Mouse (Mus musculus): ENCODE measurements around the gene Gm13694. TPM values are rescaled to one million over a fixed set of nuclear protein-coding genes. Genes with fewer than 3 reads are reported as not detected.
"Not testable (repeated sequence)": the region's sequence is repeated elsewhere in the genome, so short reads cannot be mapped to it uniquely, and the experiment has no call there.

Gene Gm13694
- polyA plus RNA-seq, 1 experiment from 2014 or later: not detected

- not testable (repeated sequence) for H3K36me3 ChIP-seq; H3K27ac ChIP-seq (replicated peaks); H3K4me2 ChIP-seq (replicated peaks); H3K27me3 ChIP-seq; H3K9ac ChIP-seq (replicated peaks); H3K4me1 ChIP-seq; H3K9me3 ChIP-seq; ATAC-seq (ENCODE audit: low FRiP score, low read depth); H3K4me3 ChIP-seq
- WGBS: 94% methylated on average over 2 of the region's 3 CpGs
Measured at GRCm38 (mm10) chr2:83994526-83994925, 15.8 kb downstream of the Gm13694 start.

- ATAC-seq (ENCODE audit: low FRiP score, low read depth): no peak
- Histone ChIP-seq H3K27me3 (no peaks in the 10 kb centered on the region), H3K9ac (replicated peaks) (no peak overlapping the region), H3K4me1 (no peaks in the 10 kb centered on the region), H3K9me3 (no peaks in the 10 kb centered on the region), H3K27ac (replicated peaks) (no peak overlapping the region), H3K36me3 (no peaks in the 10 kb centered on the region), H3K4me3 (no peak overlapping the region), H3K4me2 (replicated peaks) (no peak overlapping the region)
- WGBS: 79% methylated on average over 1 of the region's 1 CpGs
Measured at GRCm38 (mm10) chr2:84008913-84009312, 30.2 kb downstream of the Gm13694 start.

GRCm38 (mm10) chr2:84009818-84010217 is 31.1 kb downstream of the Gm13694 start:
- no peak for ATAC-seq (ENCODE audit: low FRiP score, low read depth)
- no peak overlapping the region for H3K27ac ChIP-seq (replicated peaks)
- 81% methylated on average over 3 of the region's 3 CpGs for WGBS
- H3K36me3 ChIP-seq: no peaks in the 10 kb centered on the region
- H3K4me1 ChIP-seq: no peaks in the 10 kb centered on the region
- no peak overlapping the region for H3K4me3 ChIP-seq
- H3K4me2 ChIP-seq (replicated peaks): no peak overlapping the region
- H3K9ac ChIP-seq (replicated peaks): no peak overlapping the region
- no peaks in the 10 kb centered on the region for H3K9me3 ChIP-seq
- no peaks in the 10 kb centered on the region for H3K27me3 ChIP-seq

GRCm38 (mm10) chr2:84014572-84014971 is 35.8 kb downstream of the Gm13694 start:
- 81% methylated on average over 6 of the region's 6 CpGs for WGBS
- no peak for ATAC-seq (ENCODE audit: low FRiP score, low read depth)
- no peak overlapping the region for H3K4me3 ChIP-seq
- H3K27me3 ChIP-seq: no peaks in the 10 kb centered on the region
- H3K9me3 ChIP-seq: no peaks in the 10 kb centered on the region
- no peak overlapping the region for H3K4me2 ChIP-seq (replicated peaks)
- no peak overlapping the region for H3K9ac ChIP-seq (replicated peaks)
- H3K27ac ChIP-seq (replicated peaks): no peak overlapping the region
- H3K36me3 ChIP-seq: no peaks in the 10 kb centered on the region
- no peaks in the 10 kb centered on the region for H3K4me1 ChIP-seq

- H3K27me3 ChIP-seq; H3K4me1 ChIP-seq; H3K4me3 ChIP-seq; H3K9me3 ChIP-seq; H3K4me2 ChIP-seq (replicated peaks); H3K36me3 ChIP-seq; H3K27ac ChIP-seq (replicated peaks); ATAC-seq (ENCODE audit: low FRiP score, low read depth); H3K9ac ChIP-seq (replicated peaks): not testable (repeated sequence)
- WGBS: 82% methylated on average over 5 of the region's 5 CpGs
Measured at GRCm38 (mm10) chr2:84016291-84016690, 37.6 kb downstream of the Gm13694 start.

GRCm38 (mm10) chr2:84018330-84018729 is 39.6 kb downstream of the Gm13694 start:
- Histone ChIP-seq H3K27ac (replicated peaks) (no peak overlapping the region), H3K36me3 (no peaks in the 10 kb centered on the region), H3K9ac (replicated peaks) (no peak overlapping the region), H3K9me3 (no peaks in the 10 kb centered on the region), H3K27me3 (no peaks in the 10 kb centered on the region), H3K4me2 (replicated peaks) (no peak overlapping the region), H3K4me3 (no peak overlapping the region), H3K4me1 (no peaks in the 10 kb centered on the region)
- ATAC-seq (ENCODE audit: low FRiP score, low read depth): no peak
- WGBS: 83% methylated on average over 3 of the region's 3 CpGs

GRCm38 (mm10) chr2:84019519-84020305 is 41.0 kb downstream of the Gm13694 start:
- Histone ChIP-seq H3K9me3 (no peaks in the 10 kb centered on the region), H3K9ac (replicated peaks) (no peak overlapping the region), H3K4me1 (no peaks in the 10 kb centered on the region), H3K27ac (replicated peaks) (no peak overlapping the region), H3K27me3 (no peaks in the 10 kb centered on the region), H3K36me3 (no peaks in the 10 kb centered on the region), H3K4me2 (replicated peaks) (no peak overlapping the region), H3K4me3 (no peak overlapping the region)
- ATAC-seq (ENCODE audit: low FRiP score, low read depth): no peak
- WGBS: 74% methylated on average over 8 of the region's 8 CpGs

GRCm38 (mm10) chr2:84021930-84022329 is 43.2 kb downstream of the Gm13694 start:
- H3K36me3 ChIP-seq: no peaks in the 10 kb centered on the region
- no peak for ATAC-seq (ENCODE audit: low FRiP score, low read depth)
- WGBS: 87% methylated on average over 2 of the region's 2 CpGs

GRCm38 (mm10) chr2:84022905-84023304 is 44.2 kb downstream of the Gm13694 start:
- ATAC-seq (ENCODE audit: low FRiP score, low read depth): no peak
- Histone ChIP-seq H3K4me1 (peaks cover 4% of the 10 kb centered on the region; the same call in 1 of the 2 replicates), H3K4me2 (replicated peaks) (no peak overlapping the region), H3K4me3 (no peak overlapping the region), H3K9me3 (no peaks in the 10 kb centered on the region), H3K27ac (replicated peaks) (no peak overlapping the region), H3K36me3 (no peaks in the 10 kb centered on the region), H3K9ac (replicated peaks) (no peak overlapping the region), H3K27me3 (no peaks in the 10 kb centered on the region)
- WGBS: 93% methylated on average over 2 of the region's 2 CpGs

More at GRCm38 (mm10) chr2:84021930-84022329, 43.2 kb downstream of the Gm13694 start:
- Histone ChIP-seq H3K4me3 (no peak overlapping the region), H3K4me2 (replicated peaks) (no peak overlapping the region), H3K4me1 (peaks cover 4% of the 10 kb centered on the region; the same call in 1 of the 2 replicates), H3K27me3 (no peaks in the 10 kb centered on the region), H3K9me3 (no peaks in the 10 kb centered on the region), H3K27ac (replicated peaks) (no peak overlapping the region), H3K9ac (replicated peaks) (no peak overlapping the region)

- Histone ChIP-seq H3K27ac (replicated peaks) (no peak overlapping the region), H3K4me2 (replicated peaks) (no peak overlapping the region), H3K9ac (replicated peaks) (no peak overlapping the region), H3K4me3 (no peak overlapping the region), H3K4me1 (peaks cover 4% of the 10 kb centered on the region; the same call in 1 of the 2 replicates), H3K27me3 (no peaks in the 10 kb centered on the region), H3K9me3 (no peaks in the 10 kb centered on the region), H3K36me3 (no peaks in the 10 kb centered on the region)
- ATAC-seq (ENCODE audit: low FRiP score, low read depth): no peak
- 89% methylated on average over 2 of the region's 2 CpGs for WGBS
Measured at GRCm38 (mm10) chr2:84023319-84023718, 44.6 kb downstream of the Gm13694 start.

- H3K9ac ChIP-seq (replicated peaks): no peak overlapping the region
- no peaks in the 10 kb centered on the region for H3K36me3 ChIP-seq
- no peak overlapping the region for H3K4me2 ChIP-seq (replicated peaks)
- ATAC-seq (ENCODE audit: low FRiP score, low read depth): peak; percentile 41; the same call in 1 of the 2 replicates
- H3K27ac ChIP-seq (replicated peaks): no peak overlapping the region
- H3K27me3 ChIP-seq: no peaks in the 10 kb centered on the region
- no peaks in the 10 kb centered on the region for H3K9me3 ChIP-seq
- H3K4me3 ChIP-seq: no peak overlapping the region
- WGBS: 31% methylated on average over 4 of the region's 4 CpGs
- H3K4me1 ChIP-seq: peaks cover 4% of the 10 kb centered on the region; the same call in 1 of the 2 replicates
Measured at GRCm38 (mm10) chr2:84025217-84025616, 46.5 kb downstream of the Gm13694 start.
